Mouse (Mus musculus) yolk sac, embryonic 10.5 days (tissue): ENCODE measurements at regions not wholly inside any gene's neighbourhood (a gene's known extent, or its start where the extent isn't known, plus 50 kb on each side); places are given as distances from the start of the nearest gene placed in this dataset.
A peak's percentile ranks its signal among the peaks of the same experiment; 100 is the strongest.
"Not testable (repeated sequence)": the region's sequence is repeated elsewhere in the genome, so short reads cannot be mapped to it uniquely, and the experiment has no call there.

Source experiments
- DNase-seq: peaks from one replicate; pipeline ENCODE4 v3.0.0-alpha.2; 2017; ENCODE audit warnings: low spot score

DNA sequence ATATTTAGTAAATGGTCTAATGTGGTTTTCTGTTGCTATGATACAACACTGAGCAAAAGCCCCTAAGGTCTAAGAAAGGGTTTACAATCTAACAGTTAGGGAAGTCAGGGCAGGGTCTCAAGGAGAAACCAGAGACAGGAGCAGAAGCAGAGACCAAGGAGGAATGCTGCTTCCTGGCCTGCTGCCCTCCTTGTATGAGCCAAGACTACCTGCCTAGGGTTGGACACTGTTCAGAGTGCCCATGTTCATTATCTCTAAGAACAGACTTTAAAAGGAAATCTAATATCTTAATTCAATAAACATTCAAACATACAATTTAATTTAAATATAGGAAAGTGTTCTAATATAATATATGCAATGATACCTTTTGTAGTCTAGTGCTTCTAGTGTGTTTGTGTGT lies 63.0 kb upstream of the Tmem106b start:
- DNase-seq, result no peak

DNA sequence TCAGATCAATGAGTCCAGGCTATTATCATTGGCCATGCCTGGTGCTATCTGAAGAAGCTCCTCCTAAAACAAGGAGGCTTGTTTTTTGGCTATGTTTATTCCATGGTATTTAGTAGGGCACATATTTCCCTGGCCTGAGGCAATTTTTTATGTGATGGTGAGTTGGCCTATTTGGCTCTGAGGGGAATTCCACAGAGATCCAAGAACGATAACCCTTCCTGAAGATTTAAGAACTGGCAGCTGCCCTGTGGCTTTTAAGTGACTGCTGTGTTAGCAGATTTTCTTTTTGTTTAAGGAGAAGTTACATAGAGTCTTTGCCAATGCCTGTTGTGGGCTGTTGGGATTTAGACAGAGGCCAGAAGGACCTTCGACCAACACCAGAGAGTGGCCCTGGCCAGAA lies 74.9 kb upstream of the Tmem106b start:
- DNase-seq, result no peak

- no peak for DNase-seq
These were observed 75.8 kb upstream of the Tmem106b start for GRCm38 (mm10) chr6:12993772-12994171.

DNA sequence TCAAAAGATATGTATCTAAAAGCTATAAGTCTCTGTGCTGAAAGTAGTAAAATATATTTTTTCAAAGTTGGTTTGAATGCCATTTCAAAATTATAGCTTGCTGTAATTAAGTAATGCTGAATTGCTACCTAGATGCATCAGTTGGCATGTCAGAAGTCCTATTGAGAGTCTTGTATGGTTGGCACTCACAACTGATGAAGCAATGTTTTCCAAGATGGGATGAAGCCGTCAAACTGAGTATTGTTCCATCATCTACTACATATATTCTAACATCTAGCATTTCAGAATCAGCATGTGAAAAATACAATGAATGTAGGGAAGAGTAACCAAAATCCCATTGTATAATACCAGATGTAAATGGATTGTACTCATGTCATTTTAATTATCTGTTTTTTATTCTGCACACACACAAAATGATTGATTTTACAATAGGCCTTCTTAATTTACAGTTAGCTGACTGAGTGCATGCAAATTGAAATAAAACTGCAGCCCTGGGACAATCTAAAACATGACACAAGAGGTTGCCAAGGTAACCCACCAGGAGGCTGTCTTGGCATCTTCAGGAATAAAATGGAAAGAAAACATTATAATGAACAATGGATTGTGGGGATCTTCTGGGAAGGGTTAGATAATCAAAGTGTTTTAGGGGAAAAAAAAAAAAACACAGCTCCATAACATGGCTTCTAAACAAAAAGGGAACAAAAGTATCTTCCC lies 92.2 kb upstream of the Tmem106b start:
- DNase-seq, result no peak

DNA sequence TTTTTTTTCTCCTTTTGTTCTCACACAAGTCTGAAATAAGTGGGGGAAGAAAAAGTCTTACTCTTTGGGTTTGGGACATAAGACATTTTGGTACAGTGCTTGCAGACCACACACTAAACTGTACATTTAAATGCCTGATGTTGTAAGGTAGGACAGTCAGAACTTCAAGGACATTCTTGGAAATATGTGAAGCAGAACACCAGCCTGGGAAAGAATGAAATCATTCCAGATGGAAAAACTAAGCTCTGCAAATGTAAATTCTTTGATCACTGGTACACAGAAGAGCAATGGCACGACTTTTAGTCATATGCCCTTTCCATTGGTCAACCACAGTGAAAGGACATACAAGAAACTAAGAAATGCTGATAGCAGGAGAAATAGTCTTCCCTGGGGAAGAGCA lies 98.0 kb upstream of the Tmem106b start:
- DNase-seq, result no peak

GRCm38 (mm10) chr6:12967291-12967690 lies 102.3 kb upstream of the Tmem106b start:
- DNase-seq, result no peak

DNA sequence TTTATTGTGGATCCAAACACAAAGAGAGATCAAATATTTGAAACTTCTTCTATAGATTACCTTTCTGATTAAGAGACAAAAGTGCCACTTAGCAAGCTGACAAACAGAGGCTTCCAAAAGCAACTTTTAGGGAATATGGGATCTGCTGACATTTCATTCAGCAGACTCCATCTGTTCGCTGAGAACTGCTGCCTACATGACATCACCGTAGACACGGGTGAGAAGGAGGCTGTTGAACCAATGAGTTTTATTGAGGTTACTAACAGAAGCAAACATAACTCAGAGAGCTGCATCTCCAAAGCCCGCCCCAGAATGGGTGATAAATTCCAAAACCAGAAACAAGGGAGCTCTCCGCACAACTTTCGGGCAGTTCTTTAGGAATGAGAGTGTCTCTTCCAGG lies 111.8 kb upstream of the Tmem106b start:
- DNase-seq, result no peak

DNA sequence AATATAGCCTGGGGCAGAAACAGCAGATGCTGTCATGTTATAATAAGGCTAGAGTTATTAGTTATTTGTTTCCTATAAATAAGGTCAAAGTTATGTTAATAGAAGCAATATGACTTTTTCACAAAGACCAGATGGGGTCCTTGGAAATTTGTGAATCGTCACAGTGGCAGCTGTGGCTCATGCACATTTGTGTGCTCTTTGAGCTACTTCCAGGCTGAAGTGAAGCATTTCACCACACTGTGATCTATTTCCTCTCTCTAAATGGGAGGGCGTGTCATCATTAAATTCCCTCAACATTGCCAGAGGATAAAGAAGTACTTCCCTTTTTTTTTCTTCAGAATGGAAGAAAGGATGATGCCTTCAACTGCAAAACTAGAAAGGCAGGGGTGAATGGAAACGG lies 157.9 kb upstream of the Tmem106b start:
- DNase-seq, result no peak

DNA sequence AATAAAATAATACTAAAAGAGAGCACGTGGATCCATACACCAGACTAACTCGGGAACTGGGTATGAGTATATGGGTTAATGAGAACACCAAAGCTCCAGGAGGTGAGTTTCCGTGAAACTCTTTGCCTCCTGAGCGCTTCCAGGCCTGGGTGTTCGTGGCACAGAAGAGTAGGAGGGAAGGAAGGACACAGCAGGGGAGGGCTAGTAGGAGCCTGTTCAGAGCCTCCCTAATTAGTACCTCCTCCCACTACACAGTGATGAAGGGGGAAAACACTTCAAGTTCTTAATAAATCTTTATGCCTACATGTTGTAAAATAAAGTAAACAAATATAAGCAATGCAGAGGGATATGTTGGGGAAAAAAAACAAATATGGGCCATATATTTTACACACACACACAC lies 143.7 kb upstream of the Thsd7a start:
- DNase-seq, result no peak

DNA sequence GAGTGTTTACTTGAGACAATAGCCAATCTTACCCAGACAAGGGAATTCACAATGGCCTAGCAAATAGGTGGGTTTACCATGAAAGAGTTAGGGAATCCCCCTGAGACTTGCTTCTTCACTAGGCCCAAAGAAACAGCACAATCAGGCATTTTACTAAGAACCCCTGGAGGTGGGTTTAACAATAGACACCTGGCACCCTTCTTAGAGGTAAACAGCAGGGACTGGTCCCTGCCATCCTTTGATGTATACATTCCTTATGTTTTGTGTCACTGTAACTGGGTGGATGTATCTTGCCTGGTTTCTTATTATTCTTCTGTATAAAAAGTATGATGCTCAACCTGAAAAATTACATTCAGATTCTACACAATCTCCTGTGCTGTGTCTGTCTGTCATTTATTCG lies 127.7 kb upstream of the Thsd7a start:
- not testable (repeated sequence) for DNase-seq

DNA sequence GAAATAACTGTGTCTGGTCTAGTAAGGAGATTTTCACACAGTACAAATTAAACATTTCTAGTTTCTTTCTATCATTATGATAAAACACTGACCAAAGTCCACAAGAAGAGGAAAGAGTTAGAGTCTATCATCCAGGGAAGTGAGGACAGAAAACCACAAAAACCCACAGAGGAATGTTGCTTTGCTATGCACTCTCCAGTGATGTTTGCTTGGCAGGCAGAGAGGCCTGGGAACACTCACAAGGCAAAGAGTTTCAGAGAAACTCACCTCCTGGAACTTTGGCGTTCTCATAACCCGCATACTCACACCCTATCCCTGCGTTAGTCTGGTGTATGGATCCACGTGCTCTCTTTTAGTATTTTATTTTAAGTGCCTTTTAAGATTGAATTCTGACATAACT lies 127.2 kb upstream of the Thsd7a start:
- no peak for DNase-seq

DNA sequence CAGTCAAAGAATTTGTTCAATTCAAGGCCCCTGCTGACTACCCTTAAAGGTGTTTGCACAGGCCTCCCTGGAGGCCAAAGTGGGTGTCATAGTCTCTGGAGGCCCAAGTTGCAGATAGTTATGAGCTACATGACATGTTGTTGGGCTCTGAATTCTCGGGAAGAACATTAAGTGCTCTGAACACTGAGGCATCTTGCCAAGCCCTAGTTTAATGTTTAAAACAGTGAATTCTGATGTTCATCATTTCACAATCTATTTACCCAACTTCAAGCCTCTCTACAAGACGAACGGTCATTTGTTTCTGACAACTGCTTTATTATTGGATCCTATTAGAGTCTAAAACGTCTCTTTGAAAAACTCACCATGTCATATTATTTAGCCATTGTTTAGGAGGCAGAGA lies 119.0 kb upstream of the Thsd7a start:
- DNase-seq, result no peak

DNA sequence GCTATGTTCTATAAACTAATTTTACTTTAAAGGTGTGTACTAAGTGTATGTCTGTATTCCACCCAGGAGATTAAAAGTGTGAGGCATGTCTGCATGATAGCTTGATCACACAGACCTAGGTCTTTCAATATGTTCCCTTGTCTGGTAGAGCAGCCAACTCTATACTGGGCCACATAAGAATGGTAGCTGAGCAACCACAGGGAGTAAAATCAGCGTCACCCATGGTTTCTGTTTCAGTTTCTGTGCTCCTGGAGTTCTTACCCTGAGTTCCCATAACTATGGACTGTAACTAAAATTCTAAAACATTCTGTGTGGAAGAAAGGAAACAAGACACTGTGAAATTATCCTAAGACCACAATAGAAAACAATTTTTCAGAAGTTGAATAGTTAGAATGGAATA lies 102.8 kb upstream of the Thsd7a start:
- DNase-seq, result no peak

- DNase-seq, result not testable (repeated sequence)
These were observed 85.9 kb upstream of the Thsd7a start for GRCm38 (mm10) chr6:12835079-12835478.

- no peak for DNase-seq
These were observed 84.1 kb upstream of the Thsd7a start for GRCm38 (mm10) chr6:12833358-12833757.

- no peak for DNase-seq
These were observed 82.7 kb upstream of the Thsd7a start for GRCm38 (mm10) chr6:12831916-12832315.

DNA sequence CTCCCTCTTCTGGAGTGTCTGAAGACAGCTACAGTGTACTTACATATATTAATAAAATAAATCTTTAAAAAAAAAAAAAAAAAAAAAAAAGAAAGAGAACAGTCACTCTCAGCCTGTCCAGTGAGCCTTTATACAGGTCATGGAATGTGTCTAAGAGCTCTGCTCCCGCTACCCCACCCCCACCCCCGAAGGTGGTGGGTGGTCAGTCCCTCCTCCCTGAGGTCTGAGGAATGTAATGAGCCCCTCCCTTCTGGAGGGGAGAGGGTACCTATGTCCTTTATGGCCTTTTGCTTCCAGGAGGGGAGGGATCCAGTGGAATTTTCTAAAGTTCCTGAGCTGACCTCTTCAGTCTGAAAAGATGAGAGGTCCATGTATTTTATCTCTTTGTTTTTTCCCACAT lies 82.3 kb upstream of the Thsd7a start:
- DNase-seq, result no peak

- no peak for DNase-seq
These were observed 78.5 kb upstream of the Thsd7a start for GRCm38 (mm10) chr6:12827745-12828144.

DNA sequence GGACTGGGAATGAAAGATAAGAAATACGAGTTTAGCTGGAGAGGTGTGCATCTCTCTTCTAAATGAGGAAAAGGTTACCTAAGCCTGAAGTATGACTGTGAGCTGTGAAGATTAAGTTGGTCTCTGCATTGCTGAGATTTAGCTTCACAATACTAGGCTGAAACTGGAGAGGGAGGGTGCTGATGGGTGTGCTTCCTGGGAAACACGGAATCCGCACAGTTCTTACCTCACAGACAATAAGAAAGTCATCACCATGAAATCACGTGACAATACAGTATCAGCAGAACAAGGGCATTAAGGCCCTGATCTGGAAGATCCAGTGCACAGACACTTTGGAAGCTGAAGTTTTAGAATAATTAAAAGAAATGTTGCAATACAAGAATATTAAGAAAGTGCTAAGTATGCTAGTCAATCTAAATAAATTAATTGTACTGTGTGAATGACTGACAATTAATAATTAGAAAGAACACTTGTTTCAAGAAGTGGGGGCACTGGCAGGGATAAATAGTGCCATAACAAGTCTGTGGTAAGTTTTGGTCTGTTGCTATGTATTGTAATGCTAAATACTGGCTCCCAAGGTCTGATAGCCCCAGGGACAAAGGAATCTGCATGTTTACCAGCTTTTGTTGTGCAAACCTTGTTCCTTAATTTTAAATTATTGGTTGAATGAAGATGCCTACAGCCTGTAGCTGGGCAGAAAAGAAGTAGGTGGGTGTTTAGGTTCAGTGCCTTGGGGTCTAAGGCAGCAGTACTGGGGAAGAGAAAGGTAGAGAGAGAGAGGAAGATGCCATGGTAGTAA lies 66.0 kb upstream of the Thsd7a start:
- no peak for DNase-seq

- DNase-seq, result peak; percentile 64
These were observed 64.6 kb upstream of the Thsd7a start for GRCm38 (mm10) chr6:12813781-12814180.

DNA sequence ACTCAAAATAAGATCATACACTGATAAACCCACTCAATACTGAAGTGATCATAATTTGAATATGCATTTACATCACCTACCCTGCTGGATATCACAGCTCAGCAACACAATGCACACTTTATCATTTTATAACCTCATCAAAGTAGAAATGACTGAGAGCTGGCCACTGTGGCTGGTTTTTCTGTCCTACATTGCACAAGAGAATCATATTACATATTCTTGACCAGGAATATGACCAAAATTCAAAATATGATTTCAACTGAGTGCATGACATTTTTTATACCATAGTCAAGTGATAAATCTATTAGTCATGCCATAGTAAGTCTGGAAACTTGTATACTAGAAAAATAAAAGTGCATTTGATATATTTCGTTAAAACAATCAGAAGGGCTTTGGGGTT lies 63.3 kb upstream of the Thsd7a start:
- no peak for DNase-seq

GRCm38 (mm10) chr6:12812036-12812435 lies 62.8 kb upstream of the Thsd7a start:
- DNase-seq, result no peak

DNA sequence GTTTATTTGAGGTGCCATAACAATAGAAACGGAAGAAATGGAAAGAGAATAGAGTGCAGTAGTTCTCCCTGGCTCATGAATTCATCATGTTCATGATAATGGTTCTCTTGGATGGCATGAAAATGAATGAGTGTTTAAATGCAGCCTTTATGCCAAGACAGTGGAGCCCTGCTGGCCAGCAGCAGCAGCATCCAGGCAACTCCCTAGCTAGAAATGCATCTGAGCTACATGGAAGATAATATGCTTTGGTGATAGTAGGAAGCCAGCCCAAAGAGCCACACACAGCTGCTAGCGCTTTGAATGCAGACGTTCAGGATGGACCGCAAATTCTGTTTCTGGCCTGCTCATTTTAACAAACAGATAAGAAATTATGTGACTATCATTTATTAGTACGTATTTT lies 60.4 kb upstream of the Thsd7a start:
- no peak for DNase-seq
